Mouse (Mus musculus) regulatory T cell (primary cell): Measurements from ENCODE around the gene Vgll4.

Source experiments
- in situ Hi-C: fragments of 300-600 bp; cut with MboI, MseI; formaldehyde crosslinking; loops from one replicate; pipeline ENCODE4 v1.15.1; 2025; ENCODE audit warnings: high pct_unique_total_duplicates

Vgll4 gene

DNA sequence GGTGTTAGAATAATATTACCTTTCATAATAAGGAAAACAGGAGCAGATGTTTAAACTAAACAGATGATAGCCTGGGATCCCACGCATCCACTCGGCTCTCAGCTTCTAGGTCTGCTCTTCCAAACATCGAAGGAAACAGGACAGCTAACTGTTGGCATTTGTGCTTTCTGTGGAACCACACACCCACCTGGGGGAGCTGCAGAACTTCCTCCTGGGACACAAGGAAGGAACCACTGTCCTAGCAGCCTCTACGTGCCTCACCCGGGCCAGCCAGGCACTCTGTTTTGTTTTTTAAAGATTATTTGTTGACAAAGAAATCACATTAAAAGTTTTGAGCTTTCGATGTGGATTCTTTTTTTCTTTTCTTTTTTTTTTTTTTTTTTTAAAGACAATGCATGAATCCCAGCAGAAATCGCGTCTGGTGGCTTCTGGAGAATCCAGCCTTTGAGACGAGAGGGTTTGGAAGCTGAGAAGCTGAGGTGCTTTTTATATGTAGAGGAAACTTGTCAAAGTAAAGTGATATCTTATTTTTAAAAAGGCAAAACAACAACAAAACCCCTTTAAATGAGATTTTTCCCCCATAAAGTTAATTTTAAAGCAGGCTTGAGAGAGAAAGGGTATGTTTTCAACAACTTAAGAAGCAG, 50.0 kb downstream of the Vgll4 start:
- in situ Hi-C loops: loop anchor here (5.0 kb wide), 1 partner anchor 42 kb away; no protein-coding TSS in a partner anchor

DNA sequence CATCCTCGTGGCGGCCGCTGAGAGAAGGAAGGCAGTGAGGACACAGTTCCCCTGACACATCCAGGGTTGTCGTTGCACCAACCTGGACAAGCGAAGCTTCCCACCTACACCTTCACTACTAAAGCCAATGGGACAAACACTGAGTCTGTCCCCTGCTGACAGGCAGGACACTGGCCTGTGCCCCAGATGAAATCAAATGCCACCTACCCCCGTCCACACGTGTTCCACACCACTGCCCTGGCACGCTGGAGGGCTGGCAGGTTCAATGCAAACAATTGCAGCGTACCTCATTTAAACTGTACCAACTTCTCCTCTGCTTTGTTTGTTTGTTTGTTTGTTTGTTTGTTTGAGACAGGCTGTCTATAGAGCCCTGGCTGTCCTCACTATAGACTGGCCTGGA, 50.8 kb downstream of the Vgll4 start:
- in situ Hi-C loops: loop anchor here (5.0 kb wide), 1 partner anchor 42 kb away; no protein-coding TSS in a partner anchor

DNA sequence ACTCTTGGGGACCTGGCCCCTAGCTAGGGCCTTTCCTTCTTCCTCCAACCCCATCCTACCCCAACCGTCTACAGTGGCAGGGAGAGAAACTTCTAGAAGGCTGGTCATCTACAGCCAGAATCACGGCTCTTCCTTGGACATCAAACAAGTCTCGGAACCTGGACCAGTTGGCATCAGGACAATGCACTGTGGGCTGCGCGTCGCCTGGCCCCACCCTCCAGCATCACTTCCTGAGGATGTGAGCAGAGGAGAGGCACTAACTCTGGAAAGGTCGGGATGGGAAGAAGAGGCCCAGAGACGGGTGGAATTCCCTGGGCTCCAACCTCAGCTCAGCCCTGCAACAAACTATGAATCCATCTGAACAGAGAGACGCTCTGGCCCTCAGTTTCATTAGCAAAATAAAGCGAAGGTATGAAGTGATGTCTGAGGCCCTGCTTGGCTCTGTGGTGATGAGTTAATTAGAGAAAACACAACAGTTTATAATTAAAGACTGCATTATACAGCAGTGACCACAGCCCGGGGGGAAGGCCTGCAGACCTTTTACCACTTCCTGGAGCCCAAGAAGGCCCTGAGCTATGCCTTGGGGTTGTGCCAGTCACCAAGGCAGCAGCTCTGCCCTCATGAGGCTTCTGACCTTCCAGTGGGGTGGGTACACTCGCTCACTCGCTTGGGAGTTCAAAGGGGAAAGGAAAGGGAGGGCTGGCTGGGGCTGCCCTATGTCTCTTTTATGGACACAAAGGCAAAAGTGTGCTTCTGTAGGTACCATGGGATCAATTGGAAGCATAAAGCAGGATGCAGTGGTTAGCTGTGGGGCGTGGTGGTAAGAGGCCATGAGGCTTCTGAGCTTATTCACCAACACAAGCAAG, 51.8 kb downstream of the Vgll4 start:
- in situ Hi-C loops: loop anchor here (5.0 kb wide), 1 partner anchor 41 kb away; no protein-coding TSS in a partner anchor

DNA sequence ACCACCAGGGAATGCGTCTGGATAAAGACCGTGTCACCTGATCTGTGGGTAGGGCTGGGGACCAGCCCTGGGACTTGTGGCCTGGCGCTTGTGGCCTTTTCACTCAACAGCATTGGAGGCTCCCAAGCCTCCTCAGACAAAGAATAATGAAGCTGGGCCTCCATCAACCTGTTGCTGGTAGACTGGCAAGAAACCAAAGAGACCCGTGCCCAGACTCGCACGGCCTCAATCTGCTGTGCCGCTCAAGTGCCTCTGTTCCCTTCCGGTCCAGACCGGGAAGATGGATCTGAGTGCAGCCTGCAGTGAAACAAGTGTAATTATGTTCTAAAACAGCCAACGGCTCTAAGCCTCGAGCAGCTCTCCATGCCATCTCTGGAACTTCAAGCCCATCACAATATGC, 52.7 kb downstream of the Vgll4 start:
- in situ Hi-C loops: loop anchor here (5.0 kb wide), 1 partner anchor 40 kb away; no protein-coding TSS in a partner anchor

DNA sequence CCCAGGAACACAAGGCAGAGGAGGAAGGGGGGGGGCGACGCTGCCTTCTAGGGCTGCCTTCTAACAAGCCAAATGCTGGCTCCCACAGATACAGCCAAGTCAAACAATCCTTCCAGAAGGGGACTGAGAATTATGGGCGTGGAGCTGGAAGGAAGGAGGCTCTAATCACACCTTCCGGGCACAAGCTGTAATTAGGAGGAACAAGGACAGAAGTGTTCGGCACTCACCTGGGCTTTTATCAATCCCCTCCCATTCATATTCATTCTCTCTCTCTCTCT, 53.1 kb downstream of the Vgll4 start:
- in situ Hi-C loops: loop anchor here (5.0 kb wide), 1 partner anchor 39 kb away; no protein-coding TSS in a partner anchor

DNA sequence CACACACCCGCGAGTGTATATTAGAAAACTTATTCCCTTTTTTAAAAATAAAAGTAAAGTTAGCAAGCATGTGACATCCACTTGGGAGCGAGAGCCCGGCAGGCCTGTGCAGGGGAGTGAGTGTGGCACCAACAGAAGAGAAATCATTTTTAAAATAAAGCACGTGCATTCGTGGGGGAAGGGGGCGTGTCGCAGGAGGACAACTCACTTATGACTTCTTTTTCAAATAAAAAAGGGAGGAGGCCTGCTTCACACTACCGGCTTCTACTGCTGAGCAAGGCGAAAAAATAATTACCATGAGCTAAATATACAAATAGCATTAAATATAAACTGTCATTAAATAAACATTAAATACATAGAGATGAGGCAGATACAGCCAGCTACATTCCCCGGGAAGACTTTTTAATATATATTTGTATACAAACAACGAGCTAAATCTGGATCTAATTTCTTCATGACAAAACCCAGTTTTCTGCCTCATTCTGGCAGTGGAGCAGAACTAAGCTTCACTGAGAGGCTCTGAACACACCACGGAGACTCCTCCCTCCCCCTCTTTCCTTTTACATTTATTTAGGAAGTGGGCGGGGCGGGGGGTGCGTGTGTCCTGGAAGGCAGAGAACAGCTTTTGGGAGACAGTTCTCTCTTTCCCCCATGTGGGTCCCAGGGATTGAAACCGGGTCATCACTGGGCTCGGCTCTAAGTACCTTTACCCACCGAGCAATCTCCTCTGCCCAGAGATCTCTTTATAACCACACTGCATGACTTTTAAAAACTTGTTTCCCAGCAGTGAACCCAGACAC, 53.7 kb downstream of the Vgll4 start:
- in situ Hi-C loops: loop anchor here (5.0 kb wide), 1 partner anchor 39 kb away; no protein-coding TSS in a partner anchor

DNA sequence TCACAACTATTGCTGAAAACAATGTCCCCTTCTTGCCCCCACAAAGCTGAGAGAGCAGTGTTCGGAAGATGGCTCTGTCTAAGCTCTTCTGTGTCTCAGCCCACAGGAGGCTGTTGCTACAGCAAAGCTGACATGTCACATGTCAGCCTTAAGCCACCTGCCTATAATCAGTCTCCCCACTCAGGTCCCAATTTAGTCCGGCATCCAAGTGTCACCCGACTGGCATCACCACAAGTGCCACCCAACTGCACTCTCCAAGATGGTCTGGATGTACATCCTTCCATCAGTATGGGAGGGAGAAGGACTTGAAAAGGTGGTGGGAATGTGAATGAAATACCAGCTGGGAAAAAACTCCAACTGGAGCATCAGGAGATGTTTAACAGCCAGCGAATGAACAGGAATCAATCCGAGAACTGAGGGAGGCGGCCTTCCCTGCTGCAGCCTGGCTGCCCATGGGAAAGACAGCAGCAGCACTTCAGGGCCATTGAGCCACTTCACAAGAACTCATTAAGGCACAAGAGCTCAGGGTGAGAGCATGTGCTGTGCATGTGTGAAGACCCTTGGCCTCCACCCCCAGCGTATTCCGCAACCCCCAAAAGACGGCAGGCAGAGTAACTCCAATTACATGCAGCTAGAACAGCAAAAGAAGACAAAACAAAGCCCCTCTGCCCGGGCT, 55.6 kb downstream of the Vgll4 start:
- in situ Hi-C loops: no loop called here

DNA sequence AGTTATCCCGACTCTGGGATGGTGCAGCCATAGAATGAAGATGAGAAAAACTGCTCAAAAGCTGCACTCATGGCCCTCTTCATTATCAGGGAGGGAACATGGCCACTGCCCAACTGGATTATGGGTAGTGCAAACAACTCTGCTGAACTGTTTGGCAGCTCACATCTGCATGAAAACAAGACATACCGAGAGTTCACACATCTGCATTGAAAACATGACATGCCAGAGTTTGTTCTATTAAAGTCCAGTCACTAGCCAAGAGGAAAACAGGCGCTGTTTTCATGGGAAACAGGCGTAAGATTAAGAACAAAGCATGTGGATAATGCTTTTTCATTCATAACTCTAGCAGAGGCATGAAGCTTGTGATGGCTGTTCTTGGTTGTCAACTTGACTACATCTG, 56.7 kb downstream of the Vgll4 start:
- in situ Hi-C loops: no loop called here

DNA sequence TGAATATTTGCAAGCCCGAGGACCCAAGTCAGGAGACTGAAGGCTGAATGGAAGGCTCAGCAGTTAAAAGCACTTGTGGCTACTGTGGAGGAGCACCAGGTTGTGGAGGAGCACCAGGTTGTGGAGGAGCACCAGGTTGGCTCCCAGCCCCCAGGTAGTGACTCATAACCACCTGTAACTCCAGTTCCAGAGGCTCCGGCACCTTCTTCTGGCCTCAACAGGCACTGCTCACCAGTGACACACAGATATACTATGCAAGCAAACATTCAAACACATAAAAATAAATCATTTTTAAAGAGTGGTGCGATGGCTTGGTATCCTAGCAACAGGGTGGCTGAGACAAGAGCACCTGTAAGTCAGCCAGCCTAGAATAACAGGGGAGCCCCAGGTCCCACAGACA, 58.3 kb downstream of the Vgll4 start:
- in situ Hi-C loops: no loop called here

DNA sequence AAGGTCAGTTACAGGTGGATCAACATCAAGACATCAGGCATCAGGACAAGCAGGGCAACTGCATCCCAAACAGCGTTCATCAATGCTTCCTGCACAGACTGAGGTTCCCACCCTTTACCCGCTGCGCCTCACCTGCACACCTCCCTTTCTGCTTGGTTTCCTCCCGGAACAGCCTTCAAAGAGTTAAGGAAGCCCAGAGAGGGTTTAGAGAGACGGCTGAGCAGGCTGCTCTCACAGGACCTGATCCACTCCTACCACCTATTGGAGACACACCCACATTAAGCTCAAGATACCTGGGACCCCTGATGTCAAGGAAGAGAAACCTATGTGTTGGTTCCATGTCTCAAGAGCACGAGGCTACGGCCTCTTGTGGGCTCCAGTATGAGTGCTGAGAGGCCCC, 60.0 kb downstream of the Vgll4 start:
- in situ Hi-C loops: loop anchor here (10.0 kb wide), 1 partner anchor 1605 kb away; the partner anchor contains the start of gene Brpf1

DNA sequence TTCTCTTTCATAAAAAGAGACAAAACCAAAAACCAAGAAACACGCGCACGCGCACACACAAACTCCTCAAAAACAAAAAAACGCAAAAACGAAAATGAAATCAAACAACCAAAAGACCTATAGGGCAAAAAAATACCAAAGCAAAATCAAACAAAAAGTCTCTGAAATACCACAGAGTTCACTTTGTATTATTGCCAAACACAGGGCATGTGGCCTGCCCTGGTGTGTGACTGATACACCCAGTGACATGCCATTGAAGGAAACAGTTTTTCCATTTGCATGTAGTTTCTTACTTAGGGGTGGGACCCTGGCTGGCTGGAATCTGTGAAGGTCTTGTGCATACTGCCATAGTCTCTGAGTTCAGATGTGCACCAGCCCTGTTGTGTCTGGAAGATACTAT, 62.3 kb downstream of the Vgll4 start:
- in situ Hi-C loops: loop anchor here (10.0 kb wide), 1 partner anchor 1603 kb away; the partner anchor contains the start of gene Brpf1

DNA sequence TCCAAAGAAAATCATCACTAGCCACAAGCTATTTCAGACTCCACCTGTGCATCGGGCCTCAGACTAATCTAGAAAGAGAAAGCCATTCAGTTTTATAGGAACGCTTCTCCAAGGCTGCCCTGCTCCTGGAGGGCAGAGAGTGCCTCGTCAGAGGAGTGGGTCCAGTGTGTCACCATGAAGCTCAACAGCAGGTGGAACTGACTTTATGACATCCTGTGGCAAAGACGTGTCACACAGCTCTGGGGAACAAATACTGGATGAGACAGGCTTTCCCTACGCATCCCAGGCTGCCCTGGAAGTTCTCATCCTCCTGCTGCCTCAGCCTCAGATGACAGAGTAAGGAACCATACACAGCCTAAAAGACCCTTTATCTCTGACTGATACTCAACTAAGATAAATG, 63.6 kb downstream of the Vgll4 start:
- in situ Hi-C loops: loop anchor here (10.0 kb wide), 1 partner anchor 1601 kb away; the partner anchor contains the start of gene Brpf1

DNA sequence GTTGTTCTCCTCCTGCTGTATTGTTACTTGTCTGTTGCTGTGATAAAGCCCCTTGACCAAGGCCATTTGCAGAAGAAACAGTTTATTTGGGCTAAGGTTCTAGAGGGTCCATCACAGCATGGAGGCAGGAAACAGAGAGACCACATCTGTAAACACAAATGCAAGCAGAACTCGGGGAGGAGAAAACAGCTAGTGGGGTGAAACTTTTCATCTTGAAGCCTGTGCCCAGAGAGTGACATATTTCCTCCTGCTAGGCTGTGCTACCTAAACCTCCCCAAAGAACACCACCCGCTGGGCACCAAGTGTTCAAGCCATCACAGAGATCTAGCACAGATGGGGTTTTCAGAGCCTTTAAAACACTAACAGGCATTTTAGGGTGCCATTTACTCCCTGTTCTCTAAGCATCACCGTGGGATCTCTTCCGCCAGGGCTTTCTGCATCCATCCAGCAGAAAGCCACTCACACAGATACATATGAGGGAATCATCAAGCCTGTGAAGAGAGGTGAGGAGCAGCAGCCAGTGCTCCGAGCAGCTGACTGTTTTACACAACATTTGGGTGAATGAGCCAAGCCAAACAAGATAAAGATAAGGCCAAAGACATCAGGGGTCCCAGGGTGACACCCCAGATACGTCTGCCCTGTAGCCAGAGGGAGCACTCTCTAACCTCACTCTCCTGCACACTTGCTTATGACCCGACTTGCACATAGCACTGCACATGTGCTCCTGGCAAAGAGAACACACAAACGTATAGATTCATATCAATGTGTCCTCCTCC, 64.4 kb downstream of the Vgll4 start:
- in situ Hi-C loops: loop anchor here (10.0 kb wide), 1 partner anchor 1601 kb away; the partner anchor contains the start of gene Brpf1

DNA sequence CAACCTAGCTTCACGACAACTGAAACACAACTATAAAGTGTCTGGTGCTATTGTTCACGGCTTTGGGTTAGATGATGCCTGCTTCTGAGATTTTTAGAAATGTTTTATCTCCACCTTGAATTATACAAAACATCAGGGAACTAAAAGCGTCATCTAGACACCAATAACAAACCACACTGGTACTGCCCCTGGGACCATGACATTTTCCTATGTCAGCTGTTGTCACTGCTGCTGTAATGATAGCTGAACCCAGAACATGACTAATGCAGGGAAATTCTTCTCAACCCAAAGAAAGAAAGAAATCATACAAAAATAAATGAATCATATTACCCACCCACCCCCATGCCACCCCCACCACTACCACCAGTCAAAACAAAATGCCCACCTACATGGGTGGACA, 65.0 kb downstream of the Vgll4 start:
- in situ Hi-C loops: loop anchor here (10.0 kb wide), 1 partner anchor 1600 kb away; the partner anchor contains the start of gene Brpf1

DNA sequence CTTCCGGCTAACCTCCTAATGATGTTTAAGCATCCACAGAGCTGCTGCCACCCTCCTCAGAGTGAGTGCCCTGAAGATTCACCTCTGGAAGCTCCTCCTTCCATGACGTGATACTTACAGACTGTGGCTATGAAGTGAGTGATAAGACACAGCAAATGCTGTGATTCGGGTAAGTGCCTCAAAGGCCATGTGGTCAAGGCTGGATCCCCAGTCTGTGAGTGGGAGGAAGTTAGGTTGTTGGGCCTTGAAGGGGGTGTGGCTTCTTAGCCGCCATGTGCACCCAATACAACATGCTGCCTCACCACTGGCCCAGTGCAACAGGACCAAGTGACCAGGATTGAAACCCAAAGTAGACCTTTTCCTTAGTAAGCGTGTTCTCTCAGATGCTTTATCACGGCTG, 65.6 kb downstream of the Vgll4 start:
- in situ Hi-C loops: loop anchor here (10.0 kb wide), 1 partner anchor 1599 kb away; the partner anchor contains the start of gene Brpf1

DNA sequence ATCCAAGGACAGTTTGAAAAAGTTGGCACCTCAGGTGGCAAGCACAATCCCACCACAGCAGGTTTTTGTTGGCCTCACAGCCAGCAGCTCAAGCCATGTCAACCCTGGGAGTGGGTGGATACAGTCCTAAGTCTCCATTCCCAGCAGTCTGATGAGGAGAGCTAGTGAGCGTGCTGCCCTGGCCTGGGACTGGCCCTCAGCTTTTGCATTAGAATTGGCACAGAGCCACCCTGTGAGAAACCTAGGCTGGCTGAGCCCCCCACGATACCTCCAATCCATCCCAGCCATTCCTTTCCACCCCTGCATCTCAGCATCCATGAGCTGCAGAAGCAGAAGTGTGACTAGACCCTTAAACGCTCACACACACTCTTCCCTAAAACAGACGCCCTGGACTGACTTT, 67.9 kb downstream of the Vgll4 start:
- in situ Hi-C loops: loop anchor here (10.0 kb wide), 1 partner anchor 1597 kb away; the partner anchor contains the start of gene Brpf1

DNA sequence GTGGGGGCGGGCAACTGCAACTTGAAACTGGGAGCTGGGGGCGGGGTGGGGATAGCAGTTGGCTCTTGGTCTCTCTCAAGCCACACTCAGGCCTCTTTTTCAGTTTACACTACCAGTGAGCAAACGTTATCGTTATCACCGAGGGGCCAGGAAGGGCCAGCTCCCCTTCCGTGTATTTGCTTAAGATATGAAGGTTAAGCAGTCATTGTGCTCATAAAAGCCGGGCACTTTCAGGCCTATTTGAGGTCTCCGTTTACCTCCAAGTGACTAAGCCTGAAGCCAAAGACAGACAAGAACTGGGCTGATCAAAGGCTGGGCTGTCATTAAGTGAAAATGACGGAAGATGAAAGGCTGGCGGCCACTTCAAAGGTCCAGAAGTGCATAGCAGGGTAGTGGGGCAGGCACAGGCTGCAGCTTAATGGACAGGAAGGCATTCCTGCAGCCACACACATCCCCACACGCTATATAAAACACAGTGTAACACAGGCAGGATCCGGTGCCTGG, 68.4 kb downstream of the Vgll4 start:
- in situ Hi-C loops: loop anchor here (10.0 kb wide), 1 partner anchor 1597 kb away; the partner anchor contains the start of gene Brpf1

DNA sequence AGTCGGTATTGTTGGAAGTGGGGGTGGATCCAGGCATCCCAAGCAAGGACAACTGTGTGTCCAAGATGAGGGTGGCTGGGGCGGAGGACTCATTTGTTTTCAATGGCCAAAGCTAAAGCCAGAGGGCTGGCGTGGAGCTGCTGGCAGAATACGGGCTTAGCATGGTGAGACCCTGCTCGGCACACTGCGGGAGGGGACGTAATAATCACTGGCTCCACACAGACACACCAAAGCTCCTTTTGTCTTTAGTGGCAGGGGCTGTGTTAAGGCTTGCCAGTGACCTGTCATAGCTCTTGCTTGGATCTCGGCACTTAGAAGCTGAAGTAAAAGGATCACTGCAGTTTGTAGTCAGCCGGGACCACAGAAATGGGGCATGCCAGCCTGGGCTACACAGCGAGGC, 69.6 kb downstream of the Vgll4 start:
- in situ Hi-C loops: loop anchor here (10.0 kb wide), 1 partner anchor 1595 kb away; the partner anchor contains the start of gene Brpf1

DNA sequence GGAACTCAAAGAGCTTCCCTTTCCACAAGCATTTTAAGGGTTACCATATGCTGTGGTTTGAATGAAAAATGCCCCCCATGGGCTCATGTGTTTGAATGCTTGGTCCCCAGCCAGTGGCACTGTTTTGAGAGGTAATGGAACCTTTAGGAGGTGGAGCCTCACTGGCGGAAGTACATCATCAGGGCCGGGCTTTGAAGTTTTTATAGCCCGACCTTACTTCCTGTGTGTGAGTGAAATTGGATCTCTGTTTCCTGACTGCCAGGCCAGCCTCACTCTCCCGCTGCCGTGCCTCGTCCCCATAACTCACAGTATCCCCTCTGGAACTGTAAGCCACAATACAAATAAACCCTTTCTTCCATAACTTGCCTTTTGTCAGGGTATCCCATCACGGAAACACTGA, 70.1 kb downstream of the Vgll4 start:
- in situ Hi-C loops: loop anchor here (10.0 kb wide), 1 partner anchor 1595 kb away; the partner anchor contains the start of gene Brpf1

DNA sequence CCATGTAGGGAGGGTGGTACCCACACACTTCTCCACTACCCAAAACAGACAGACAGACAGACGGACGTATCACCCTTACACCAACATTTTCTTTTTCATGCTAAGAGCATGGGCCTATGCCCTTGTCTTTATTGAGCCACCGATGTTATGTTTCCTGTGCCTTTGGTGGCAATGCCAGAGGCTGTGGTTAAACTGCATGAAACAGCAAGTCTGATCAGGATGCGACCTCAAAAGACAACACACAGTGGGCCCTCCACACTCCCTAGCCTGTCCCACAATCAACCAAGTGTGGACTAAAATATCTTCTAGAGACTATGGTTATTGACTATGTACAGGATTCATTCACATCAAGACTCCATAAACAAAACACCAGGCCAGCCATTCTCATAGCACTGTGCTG, 70.8 kb downstream of the Vgll4 start:
- in situ Hi-C loops: no loop called here
